Mouse (Mus musculus): ENCODE measurements around the gene Thrap3.
A peak's percentile ranks its signal among the peaks of the same experiment; 100 is the strongest.
"Not testable (repeated sequence)": the region's sequence is repeated elsewhere in the genome, so short reads cannot be mapped to it uniquely, and the experiment has no call there.

The Thrap3 gene

GRCm38 (mm10) chr4:126219540-126219939 lies 17.0 kb upstream of the Thrap3 start:
- DNase-seq (ENCODE audit: extremely low spot score), result not testable (repeated sequence)

DNA sequence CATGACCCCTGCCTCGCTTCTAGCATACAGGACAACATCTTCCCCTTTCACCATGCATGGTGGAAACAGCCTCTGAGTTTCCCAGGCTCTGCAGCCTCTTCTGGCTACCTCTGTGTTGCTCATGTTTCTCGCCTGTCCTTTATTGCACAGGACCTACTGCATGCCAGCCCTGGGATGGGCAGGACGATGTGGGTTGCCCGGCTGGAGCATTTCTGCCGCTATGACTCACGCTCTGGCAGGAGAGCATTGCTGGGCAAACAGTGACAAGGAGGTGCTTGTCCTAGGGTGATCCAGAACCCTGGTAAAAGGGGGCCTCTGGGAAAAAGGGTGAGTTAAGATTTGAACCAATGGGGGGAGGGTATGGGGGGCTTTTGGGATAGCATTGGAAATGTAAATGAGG lies 15.2 kb upstream of the Thrap3 start:
- DNase-seq (ENCODE audit: extremely low spot score), result no peak

- no peak for DNase-seq (ENCODE audit: extremely low spot score)
Observed at GRCm38 (mm10) chr4:126207081-126207480, 4.5 kb upstream of the Thrap3 start.

DNA sequence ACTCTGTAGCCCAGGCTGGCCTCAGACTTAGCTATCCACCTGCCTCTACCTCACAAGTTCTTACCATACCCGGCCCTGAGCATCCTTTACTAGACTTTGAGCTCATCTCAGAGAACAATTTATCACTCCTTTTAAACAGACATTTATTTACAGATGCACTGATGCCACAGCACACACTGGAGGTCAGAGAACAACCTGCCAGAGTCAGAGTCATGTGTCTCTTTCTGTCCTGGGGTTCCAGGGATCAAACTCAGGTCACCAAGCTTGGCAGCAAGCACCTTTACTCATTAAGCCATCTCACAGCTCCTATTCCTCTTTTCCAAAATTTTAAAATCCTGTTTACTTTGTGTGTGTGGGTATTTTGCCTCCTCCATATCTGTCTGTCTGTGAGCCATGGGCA lies 2.8 kb upstream of the Thrap3 start:
- DNase-seq (ENCODE audit: extremely low spot score), result no peak

DNA sequence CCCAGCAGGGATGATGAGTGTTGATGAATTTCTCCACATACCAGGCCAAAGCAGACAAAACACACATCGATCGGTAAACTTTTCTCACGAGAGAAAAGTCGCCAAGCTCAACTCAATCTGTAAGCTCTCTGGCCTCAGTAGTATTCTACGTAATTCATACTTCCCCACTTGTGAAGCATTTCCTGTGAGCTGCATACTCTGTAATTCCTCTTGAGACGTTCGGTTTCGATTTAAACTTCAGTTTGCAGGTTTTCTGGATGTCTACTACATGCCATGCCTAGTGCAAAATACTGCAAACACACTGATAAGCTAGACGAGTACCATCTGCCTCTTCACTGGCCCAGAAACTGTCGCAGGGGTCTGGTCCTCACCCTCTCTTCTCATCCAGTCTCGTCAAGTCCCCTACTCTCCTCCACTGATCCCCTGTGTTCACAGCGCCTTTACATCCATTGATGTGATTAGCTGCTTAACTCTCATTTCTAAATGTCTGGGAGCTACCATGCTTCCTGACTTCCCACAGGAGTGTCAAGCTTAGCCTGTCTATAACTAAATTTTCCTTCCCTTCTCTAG lies 2.2 kb upstream of the Thrap3 start:
- DNase-seq (ENCODE audit: extremely low spot score), result no peak

DNA sequence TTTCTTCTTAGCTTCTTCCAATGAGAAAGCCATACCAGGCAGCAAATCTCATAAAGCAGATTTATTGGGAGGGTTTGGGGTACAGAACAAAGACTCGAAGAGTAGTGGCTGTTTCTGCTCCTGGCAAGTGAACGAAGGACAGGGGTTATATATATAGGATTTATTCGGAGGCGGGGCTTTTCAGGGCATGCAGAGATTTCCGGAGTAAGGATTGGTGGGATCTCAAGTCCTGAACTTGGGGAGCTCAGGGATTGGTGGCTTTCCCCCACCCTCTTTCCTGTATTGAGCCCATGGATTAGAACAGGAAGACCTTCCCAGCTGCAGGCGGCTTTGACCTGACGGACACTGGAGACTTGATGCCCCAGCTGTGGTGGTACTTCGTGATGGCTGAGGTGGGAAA lies 1.5 kb upstream of the Thrap3 start:
- DNase-seq (ENCODE audit: extremely low spot score), result no peak

DNA sequence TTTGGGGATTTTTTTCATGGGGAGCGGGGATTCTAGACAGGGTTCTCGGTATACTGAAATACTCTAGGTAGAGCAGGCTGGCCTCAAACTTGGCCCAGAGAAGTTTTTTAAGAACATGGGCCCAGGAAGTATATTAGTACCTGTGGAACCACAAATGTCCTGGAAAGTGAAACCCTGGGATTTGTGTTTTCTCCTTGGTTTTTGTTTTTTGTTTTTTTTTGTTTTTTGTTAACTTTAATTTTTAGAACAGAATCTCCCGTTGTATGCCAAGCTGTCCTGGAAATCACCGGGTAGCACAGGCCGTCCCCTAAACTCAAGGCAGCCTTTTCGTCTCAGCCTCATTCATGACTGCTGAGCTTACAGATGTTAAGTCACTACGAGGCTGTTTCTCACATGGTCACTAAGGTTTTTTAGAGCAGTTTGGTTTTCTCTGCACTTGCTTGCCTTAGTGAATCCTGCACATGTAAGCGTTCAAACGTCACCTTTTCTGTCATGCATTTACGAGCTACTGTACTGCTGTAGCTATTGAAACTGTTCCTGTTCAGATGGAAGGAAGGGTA lies 856 bp upstream of the Thrap3 start:
- DNase-seq (ENCODE audit: extremely low spot score), result peak; percentile 10

GRCm38 (mm10) chr4:126201514-126202302 lies 852 bp downstream of the Thrap3 start:
- no peak for DNase-seq (ENCODE audit: extremely low spot score)

DNA sequence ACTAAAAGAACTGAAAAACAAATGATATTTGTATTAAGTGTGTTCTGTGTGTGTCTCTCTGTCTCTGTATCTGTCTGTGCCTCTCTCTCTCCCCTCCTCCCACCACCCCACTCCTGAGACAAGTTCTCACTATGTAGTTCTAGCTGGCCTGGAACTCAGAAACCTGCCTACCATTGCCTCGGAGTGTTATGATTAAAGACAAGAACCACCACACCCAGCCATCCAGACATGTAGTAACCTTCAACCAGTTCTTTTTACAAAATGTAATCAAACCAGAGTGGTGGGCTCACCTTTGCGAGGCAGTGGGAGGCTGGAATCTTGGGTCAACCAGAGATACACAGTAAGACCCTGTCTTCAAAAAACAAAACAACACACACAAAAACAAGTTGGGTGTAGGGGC lies 1.9 kb downstream of the Thrap3 start:
- DNase-seq (ENCODE audit: extremely low spot score), result no peak

- DNase-seq (ENCODE audit: extremely low spot score), result no peak
Observed at GRCm38 (mm10) chr4:126200036-126200435, 2.5 kb downstream of the Thrap3 start.

DNA sequence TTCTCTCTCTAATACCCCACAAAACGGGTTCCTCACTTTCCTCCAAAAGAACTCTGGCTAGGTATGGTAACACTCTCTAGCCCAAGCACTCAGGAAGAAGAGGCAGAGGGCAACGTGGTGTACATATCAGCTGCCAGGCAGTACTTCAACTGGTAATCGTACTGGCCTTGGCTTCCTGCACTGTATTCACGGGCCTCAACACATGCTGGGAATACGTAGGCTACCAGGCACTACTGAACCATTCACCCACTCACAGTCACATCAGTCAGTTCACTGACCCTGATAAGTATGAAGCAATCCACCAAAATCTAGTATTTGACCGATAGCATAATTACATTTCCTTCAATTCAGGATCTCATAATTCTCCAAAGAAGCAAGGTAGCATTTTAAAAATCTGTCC lies 3.0 kb downstream of the Thrap3 start:
- DNase-seq (ENCODE audit: extremely low spot score), result no peak

DNA sequence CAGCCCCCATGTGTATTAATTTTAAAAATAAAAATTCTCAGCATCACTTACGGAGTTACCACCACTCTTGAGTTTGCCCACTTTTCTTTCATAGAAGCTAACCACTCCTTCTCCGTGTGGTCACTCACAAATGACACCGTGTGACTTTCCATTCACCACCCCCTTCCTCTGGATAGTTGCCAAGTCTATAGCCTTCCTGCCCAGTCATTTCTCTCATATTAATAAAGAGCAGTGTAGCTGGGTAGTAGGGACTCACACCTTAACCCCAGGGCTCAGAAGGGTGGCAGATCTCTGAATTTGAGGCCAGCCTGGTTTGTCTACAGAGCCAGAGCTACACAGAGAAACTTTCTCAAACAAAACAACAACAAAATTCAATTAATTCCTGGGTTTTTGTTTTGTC lies 5.1 kb downstream of the Thrap3 start:
- no peak for DNase-seq (ENCODE audit: extremely low spot score)

DNA sequence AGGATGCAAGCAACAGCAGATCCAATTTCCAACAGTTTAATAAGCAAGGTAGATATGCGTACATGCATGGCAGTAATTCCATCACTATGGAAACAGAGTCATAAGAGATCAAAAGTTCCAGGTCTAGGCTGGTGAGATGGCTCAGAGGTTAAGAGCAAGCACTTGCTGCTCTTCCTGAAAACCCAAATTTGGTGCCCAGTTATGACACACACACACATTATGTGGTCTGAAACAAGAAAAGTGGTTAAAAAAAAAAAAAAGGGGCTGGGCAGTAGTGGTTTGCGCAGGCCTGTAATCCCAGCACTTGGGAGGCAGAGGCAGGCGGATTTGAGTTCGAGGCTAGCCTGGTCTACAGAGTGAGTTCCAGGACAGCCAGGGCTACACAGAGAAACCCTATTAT lies 7.6 kb downstream of the Thrap3 start:
- DNase-seq (ENCODE audit: extremely low spot score), result no peak

GRCm38 (mm10) chr4:126194216-126194615 lies 8.3 kb downstream of the Thrap3 start:
- DNase-seq (ENCODE audit: extremely low spot score), result no peak

GRCm38 (mm10) chr4:126190636-126191035 lies 11.9 kb downstream of the Thrap3 start:
- no peak for DNase-seq (ENCODE audit: extremely low spot score)

DNA sequence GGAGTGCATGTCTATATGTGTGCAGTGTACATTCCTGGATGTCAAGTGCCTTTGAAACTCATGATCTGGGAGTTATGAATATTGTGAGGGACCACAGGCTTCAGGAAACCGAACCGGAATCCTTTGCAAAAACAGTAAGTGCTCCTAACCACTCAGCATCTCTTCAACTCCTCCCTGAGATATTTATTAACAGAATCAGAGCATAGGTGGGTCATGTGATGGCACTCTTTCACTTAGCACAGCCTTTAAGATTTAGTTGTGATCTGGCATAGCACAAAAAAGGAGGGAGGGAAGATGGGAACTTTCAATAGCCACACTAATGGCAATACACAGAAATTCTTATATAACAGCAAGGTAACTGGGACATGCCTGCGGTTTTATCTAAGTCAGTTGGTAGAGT lies 15.5 kb downstream of the Thrap3 start:
- no peak for DNase-seq (ENCODE audit: extremely low spot score)

DNA sequence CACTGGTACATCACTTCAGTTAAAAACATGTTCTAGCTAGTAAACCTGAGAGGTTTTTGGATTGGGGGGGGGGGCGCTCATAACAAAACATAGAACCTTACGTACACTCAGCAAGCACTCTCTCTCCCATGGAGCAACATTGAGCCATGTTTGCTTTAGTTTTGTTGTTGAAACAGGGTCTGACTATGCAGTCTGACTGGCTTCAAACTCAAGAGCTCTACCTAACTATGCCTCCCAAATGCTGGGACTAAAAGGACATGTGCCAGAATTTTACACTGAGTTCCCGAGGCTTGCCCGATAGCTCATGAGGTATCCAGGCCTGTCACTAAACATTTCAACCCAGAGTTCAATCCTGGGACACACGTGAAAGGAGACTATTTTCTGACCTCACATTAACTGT lies 19.5 kb downstream of the Thrap3 start:
- no peak for DNase-seq (ENCODE audit: extremely low spot score)

GRCm38 (mm10) chr4:126181170-126181957 lies 21.2 kb downstream of the Thrap3 start:
- no peak for DNase-seq (ENCODE audit: extremely low spot score)

- DNase-seq (ENCODE audit: extremely low spot score), result not testable (repeated sequence)
Observed at GRCm38 (mm10) chr4:126175980-126176379, 26.6 kb downstream of the Thrap3 start.

- DNase-seq (ENCODE audit: extremely low spot score), result no peak
Observed at GRCm38 (mm10) chr4:126173800-126174199, 28.8 kb downstream of the Thrap3 start.

DNA sequence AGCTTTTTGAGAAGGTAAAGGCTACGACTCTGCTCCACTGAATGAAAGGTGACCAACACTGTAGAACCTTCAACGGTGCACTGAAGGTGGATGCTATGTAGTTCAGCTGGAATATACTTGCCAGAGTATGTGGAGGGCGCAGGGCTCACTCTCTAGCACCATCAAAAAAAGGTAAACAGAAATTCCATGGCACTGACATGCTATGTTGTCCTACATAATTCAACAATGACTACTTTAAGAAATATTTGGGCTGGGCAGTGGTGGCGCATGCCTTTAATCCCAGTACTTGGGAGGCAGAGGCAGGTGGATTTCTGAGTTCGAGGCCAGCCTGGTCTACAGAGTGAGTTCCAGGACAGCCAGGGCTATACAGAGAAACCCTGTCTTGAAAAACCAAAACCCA lies 31.8 kb downstream of the Thrap3 start:
- not testable (repeated sequence) for DNase-seq (ENCODE audit: extremely low spot score)

GRCm38 (mm10) chr4:126168851-126169250 lies 33.7 kb downstream of the Thrap3 start:
- DNase-seq (ENCODE audit: extremely low spot score), result no peak

GRCm38 (mm10) chr4:126166084-126166483 lies 36.5 kb downstream of the Thrap3 start:
- no peak for DNase-seq (ENCODE audit: extremely low spot score)

Measured in embryo, embryonic 9.5 days (tissue).